Mouse (Mus musculus) kidney, postnatal 4 days (tissue): ENCODE measurements around the gene Cfap73.

ENCODE experiments used
- DNase-seq, 2 experiments: peaks; one replicate each; pipeline ENCODE4 v3.0.0; 2021; ENCODE audit warnings: mixed read lengths in 2 of 2

Gene Cfap73

DNA sequence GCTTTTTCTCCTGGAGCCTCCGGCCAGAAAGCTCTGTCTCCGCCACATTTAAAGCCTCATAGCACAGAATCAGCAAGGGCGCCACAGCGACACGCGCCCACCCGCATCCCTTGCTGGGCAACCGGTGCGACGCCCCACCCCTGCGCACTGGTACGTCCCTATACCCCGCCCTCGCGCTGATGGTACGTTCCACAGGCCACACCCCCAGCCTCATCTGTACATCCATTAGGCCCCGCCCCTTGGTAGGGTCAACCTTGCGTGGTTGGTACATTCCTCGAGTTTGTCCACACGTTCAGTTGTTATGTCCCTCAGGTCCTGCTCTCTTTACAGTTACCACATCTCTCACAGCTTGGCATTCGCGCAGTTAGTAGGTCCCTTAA lies 21.6 kb downstream of the Cfap73 start, which contains the start of the genes Rita1 and Ddx54:
TSS of gene Rita1 (minus strand) at position 148 of the 380 bp plus-strand sequence.
TSS of gene Ddx54 (plus strand) at position 298 of the 380 bp plus-strand sequence.
- peak; percentile 98 to 99 for DNase-seq

DNA sequence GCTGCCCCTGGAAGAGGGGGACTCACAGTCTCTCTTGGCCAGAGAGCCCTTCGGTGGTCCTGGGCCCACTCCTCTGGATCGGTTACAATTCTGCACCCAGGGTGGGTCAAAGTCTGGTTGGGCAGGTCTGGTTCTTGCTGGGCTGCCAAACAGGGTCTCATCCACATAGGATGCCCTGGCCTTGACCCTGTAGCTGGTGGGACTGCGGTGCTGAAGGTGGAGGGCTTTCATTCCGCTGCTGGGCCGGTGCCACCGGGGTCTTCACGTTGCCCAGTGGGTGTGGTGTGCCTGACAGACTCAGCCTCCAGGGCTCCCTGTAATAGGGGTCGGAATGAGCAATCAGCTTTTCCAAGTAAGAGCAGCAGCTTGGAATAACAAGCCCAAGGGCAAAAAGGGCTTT lies 22.6 kb downstream of the Cfap73 start:
- DNase-seq, result no peak

DNA sequence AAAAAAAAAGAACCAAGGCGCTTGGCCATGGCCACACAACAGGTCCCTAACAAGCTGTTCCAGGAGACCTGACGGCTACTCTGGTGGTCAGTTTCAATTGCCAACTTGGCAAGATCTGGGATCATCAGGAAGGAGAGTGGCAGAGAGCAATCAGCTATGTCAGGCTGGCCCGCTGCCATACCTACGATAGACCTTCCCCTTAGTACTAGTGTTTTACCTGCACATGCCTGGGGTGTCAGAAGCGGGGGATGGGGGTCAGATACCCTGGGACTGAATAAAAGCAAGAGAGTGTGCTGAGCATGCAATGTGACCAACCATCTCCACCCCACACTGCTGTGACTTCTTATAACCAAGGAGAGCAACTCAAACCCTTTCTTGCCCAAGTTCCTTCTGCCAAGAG lies 23.1 kb downstream of the Cfap73 start:
- DNase-seq, result peak in 1 of 2 experiments; percentile 42

DNA sequence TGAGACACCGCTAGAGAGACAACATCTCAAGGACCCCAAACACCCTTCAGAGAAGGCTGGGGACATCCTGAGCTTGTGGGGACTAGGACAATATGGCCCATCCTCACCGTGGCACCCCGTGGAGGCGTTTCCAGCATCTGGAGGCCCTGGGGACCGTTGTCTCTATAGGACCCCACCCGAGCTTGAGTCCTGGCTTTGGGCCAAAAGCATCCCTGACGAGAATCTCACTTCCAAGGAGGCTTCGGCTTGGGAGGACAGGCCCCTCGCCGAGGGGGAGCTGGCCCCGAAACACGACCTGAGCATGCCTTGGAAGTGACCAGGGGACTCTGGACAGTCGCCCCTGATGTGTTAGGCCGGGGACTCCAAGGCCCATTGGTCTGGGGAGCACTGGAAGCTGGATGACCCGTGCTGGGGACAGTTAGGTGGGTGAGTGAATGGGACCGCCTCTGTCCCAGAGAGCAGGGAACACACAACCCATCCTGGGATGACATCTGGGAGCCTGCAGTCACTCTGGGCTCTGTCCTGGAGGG lies 24.7 kb downstream of the Cfap73 start:
- DNase-seq, result no peak

DNA sequence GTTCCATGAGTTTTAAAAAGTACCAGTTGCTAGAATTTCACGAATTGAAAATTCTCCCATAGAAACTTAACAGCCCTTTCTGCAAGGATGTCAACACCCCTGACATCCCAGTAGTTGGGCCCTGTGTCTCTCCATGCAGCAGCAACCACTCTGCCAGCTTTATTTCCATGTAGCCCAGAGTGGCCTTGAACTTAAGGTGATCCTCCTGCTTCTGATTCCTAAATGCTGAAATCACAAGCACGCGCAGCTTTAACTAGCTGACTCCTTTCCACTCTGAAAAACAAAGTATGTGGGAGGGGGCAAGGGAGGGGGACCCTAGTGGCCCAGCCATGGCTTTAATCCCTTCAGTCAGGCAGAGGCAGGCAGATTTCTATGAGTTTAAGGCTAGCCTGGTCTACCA lies 26.7 kb downstream of the Cfap73 start:
- DNase-seq, result no peak

DNA sequence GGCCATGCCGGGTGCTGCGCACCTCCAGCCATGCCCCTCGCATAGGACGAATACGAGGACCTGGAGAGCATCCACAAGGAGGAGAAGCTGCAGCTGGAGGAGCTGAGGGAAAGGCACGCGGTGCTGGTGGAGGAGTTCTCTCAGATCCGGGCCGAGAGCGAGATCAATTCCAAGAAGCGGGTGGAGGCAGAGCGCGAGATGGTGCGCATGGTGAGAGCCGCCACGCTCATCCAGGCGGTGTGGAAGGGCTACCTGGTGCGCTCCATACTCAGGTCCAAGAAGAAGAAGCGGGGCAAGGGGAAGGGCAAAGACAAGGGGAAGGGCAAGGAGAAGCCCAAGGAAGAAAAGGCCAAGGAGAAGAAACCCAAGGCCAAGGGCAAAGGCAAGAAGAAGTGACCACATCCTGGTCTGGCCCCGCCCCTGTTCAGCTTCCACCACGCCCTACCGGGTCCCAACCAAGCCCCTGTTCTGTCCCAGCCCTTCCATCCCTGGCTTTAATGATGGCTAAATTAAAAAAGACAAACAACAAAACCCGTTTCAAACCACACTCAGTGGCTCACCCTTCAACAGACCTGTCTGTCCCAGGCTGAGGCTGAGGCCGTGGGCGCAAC lies 27.3 kb downstream of the Cfap73 start:
- DNase-seq, result no peak

DNA sequence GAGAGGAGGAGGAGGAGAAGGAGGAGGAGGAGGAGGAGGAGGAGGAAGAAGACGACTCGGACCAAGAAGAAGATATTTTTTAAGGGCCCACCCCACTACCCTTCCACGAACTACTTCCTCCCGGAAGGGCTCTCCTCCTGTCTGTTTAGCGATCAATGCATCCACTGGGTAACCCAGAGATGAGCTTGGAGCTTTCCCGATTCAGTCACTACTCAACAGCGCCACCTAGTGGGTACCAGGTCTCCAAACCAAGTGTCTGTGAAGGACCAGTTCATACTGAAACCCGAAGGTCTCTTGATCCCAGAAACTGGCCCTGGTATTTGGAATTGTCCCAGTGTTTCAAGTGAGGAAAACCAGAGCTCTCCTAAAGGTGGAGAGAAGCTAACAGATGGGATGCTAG lies 28.3 kb downstream of the Cfap73 start:
- peak; percentile 93 to 94 for DNase-seq

DNA sequence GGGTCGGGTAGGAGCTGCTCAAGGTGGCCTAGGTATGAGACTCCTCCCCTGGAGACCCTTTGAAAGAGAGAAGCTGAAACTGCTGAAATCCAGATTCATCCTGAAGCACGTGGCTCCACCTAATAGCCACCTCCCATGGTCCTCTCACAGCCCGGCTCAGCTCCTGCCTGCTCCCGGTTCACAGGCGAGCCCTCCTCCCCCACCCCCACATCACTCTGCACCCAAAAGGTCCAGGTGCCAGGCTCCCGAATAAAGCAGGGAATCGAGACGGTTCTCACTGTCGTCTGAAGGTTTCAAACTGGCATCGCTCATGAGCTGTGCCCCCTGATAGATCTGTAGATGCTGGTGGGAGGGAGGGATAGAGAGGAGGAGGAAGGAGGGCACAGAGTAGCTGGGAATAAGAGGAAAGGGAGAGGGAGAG lies 28.8 kb downstream of the Cfap73 start:
- DNase-seq, result peak in 1 of 2 experiments; percentile 48

DNA sequence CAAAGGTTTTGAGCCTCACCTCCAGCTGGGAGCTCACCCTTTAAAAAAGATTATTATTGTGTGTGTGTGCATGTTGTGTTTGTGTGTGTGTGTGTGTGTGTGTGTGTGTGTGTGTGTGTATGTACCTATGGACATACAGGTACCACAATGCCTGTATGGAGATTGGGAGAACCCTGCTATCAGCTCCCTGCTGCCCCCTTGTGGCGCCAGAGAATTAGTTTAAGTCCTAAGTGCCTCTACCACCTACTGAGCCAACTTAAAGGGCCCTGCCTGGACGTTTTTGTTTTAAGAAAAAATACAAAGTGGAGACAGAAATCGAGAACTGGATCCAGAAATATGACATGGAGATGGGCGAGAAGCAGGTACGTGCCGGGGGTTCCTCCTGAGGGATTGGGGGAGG lies 29.2 kb downstream of the Cfap73 start:
- DNase-seq, result peak; percentile 94

DNA sequence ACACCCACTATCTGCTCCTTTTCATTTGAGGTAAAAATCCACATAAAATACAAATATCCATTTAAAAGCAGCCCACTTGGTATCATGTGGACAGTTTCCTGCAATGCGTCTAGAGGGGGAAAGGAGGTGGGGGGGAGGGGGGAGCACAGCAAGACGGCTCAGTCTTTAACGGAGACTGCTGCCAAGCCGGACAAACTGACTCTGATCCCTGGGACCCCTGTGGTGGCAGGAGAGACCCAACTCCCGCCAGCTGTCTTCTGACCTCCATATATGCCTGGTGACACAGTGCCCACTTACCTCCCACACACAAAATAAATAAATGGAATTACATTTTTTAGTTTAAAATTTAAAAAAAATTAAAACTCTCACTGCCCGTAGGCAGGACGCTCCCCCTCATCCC lies 30.5 kb downstream of the Cfap73 start:
- DNase-seq, result no peak

DNA sequence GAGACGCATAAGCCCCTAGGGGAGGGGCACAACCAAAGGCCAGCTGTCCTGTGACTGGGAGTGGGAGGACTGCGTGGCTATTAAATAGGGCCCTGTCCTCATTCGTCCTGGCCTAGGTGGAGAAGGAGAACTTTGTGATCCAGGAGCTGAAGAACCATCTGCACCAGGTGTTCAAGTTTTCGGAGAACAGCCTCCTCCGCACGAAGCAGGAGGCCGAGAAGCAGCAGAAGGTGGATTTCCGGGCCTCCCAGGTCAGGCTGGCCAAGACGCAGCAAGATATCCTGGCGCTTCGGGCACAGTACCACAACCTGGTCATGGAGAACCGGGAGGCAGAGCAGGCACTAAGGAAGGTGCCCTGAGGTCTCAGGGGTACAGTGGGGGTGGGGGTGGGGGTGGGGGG lies 31.8 kb downstream of the Cfap73 start:
- no peak for DNase-seq

DNA sequence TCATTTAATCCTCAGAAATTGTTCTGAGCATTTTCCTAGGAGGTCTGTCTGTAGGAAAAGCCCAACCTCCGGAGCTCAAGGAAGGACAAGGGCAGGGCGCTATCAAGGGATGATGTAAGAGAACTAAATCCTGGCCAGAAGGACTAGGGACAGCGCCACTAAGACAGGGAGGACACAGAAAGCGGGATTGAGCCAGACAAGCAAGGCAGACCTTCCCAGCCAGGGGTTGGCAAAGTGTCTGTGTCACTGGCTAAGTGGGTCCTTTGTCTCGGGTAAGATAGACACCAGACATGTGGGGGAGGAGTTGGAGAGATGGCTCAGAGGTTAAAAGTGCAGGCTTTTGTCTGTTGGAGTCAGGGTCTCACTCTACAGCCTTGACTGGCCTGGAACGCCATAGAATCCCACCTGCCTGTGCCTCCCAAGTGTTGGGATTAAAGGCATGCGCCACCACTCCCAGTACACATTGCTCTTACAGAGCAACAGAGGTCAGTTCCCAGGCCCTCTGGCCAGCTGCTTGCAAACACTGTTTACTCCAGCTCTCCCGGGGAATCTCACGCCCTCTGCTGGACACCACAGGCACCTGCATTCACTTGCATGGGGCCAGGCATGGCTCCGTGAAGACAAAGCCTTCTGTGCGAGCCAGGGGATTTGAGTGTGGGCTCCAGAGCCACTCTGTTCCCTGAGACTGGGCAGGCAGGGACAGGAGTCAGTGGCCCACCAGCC lies 32.9 kb downstream of the Cfap73 start:
- peak; percentile 52 to 58 for DNase-seq

DNA sequence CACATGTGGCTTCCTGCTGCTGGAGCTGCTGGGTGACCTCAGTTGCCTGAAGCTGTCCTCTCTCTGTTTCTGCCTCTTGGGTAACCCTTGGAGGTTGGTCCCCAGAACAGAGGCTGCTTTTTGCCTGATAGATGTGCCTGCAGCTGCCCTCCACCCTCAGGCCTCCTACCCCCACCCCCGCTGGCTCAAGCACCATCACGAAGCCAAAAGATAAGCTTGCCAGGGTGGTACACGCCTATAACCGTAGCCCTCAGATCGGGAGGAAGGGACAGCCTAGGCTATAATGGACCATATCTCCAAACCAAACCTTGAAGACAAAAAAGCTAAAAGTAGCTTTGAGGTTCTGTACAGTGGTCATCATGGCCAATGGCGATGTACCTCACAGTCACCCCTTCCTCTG lies 34.4 kb downstream of the Cfap73 start:
- no peak for DNase-seq

DNA sequence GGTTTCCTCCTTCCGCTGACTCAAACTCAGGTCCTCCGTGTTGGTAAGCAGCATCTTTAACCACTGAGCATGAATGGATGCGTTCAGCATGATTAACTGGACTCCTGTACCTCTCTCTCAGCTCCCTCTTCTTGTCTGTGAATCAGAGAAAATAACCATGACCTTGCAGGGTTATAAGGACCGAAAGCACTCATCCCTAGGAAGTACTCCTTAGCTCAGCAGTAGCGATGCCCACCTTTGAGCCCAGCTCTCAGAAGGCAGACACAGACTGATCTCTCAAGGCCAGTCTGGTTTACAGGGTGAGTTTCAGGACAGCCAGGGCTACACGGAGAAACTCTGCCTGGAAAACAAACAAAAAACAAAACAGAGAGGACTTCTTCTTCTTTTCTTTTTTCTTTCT lies 39.5 kb downstream of the Cfap73 start:
- DNase-seq, result no peak

DNA sequence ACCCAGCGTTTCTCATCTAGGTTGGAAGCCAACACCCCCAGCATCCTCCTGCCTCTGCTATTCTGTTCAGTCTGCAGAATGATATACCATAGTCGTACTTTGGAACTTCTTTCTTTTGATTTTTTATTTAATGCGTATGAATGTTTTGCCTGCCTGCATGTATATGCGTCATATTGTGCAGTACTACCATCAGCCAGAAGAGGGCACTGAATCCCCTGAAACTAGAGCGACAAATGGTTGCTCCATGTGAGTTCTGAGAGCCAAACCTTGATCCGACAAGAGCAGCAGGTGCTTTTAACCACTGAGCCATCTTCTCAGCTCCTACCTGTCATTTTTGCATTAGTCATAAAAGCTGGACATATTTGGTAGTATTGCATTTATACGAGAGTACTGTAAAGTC lies 41.9 kb downstream of the Cfap73 start:
- peak in 1 of 2 experiments; percentile 45 for DNase-seq

DNA sequence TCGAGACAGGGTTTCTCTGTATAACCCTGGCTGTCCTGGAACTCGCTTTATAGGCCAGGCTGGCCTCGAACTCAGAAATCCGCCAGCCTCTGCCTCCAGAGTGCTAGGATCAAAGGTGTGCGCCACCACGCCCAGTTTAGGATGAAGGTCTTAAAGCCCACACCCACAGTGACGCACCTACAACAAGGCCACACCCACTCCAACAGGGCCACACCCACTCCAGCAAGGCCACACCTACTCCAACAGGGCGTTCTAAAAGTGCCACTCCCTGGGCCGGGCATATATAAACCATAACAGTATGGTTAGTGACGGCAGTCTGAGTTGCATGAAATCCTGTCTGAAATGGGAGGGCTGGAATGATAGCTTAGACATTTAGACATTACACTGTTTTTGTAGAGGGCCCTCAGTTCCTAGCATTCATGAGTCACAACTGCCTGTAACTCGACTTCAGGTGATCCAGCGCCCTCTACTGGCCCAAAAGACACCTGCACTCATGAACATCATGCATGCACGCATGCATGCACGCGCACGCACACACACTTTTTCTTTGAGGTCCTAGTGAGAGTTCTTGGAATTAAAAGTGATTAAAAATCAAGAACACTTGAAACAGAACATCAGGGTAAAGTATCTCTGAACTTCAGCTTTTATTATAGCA lies 43.6 kb downstream of the Cfap73 start:
- DNase-seq, result peak; percentile 61 to 72

DNA sequence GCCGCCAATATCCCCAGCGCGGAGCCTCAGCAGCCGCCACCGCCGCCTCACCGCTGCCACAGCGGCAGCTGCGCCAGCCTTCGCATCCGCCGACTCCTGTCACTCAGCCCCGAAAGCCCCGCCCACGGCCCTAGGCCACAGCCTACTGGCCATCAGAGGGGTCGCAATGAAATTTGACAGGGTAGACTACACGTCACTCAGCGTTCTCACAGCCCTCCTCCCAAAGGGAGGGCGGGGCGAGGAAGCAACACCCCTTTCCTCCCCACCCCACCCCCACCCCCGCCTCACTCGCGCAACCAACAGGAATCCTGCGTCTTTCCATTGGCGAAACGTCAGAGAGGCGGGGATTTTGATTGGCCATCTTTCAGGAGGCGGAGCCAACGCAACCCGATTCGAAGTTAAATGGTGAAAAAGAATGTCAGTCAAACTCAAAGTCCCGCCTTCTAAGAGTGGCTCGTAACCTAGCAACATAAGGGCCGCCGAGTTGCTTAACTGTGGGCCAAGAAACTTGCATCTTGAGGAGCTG lies 45.4 kb downstream of the Cfap73 start, which contains the start of the genes Tpcn1 and Iqcd:
TSS of gene Tpcn1 (minus strand) at position 105 of the 526 bp plus-strand sequence.
TSS of gene Iqcd (plus strand) at position 448 of the 526 bp plus-strand sequence.
- DNase-seq, result peak; percentile 100

DNA sequence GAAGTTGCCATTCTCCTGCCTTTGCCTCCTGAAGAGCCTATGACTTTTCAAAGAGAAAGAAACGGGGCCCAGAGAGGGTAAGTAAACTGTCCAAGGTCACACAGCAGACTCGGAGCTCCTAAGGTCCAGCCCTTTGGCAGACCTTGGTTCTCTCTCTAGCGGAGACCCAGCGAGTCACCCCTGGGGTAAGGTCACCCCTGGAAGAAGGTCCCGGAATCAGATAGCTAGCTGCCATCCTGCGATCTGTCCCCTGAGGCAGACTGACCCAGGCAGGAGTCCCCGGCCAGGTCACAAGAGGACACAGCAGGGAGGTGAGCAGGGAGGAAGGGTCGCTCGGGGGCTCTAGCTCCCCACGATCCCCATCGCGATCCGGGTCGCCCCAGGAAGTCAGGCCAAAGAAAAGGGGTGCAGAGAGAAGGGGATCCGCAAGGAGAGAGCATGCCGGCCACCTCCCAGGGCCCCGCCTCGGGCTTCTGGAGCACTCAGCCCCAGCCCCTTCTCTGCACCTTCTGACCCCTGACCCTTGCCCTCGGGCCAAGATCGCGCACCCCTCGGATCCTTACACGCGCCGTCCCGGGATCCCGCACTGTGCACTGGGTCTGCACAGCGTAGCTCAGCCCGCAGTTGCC lies 46.0 kb downstream of the Cfap73 start:
- no peak for DNase-seq

DNA sequence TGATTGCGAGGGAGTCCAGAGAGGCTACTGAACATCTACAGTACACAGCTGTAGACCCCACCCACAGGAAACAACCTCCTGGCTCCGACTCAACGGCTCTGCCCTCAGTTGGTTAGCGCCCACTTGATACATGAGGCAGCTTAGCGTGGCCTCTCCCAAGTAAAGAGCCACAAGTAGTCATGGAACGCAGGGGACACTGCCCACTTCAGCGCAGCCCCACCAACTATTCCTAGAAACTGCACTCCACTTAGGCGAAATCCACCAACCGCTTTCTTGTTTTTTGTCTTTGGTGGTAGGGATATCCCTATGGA lies 46.5 kb downstream of the Cfap73 start:
- DNase-seq, result peak in 1 of 2 experiments; percentile 63

DNA sequence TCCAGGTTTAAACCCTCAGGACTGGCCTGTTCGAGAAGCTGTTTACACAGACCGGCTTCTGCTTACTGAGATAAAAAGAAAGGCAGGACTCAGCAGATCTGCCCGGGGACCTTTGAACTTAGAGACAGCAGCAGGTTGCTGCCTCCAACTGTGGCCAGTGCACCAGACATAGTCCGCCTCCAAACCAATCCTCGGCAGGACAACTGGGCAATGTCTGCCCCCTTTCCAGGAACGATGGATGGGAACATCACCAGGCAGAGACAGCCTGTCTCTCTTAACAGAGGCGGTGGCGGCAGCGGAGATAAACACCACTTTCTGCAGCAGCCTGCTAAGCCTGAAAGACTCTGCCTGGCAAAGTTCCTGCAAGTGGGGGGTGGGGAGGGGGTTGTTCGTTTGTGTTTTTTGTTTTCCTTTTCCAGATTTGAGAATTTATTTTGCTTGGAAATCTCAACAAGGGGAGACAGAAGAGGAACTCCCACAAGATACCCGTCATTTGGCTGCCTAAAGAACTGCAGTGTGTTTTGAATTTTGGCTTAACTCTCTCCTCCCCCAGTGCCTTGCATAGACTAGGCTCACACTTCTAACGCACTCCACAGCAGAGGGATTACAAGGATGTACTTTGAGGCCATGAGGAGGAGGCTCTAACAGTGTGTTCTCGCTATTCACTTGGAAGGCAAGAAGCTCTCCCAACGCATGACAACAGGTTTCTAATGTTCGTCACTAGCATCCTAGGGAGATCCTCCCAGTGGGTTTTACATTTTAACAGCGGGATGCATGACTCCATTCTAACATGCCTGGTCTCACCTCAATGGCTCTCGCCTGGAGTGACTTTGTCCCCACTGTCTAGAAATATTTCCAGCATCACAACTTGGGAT lies 47.1 kb downstream of the Cfap73 start:
- DNase-seq, result peak; percentile 68 to 76

DNA sequence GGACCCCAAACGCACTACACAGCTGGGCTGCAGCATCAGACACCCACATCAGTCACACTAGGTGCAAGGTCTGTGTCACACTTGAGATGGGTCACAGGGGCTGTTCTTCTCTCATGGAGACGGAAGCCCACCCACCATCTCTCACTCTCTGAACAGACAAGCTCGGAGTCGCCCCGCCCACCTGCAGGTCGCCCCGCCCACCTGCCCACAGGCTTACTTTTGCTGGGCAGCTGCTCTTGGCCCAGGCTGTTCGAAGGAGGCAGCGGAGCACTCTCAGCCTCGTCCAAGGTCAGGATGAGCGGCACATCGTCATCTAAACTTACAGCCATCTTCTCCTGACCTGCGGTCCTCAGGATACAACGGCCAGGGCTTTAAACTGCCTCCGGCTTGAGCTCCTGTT lies 49.1 kb downstream of the Cfap73 start:
- peak; percentile 50 to 55 for DNase-seq

DNA sequence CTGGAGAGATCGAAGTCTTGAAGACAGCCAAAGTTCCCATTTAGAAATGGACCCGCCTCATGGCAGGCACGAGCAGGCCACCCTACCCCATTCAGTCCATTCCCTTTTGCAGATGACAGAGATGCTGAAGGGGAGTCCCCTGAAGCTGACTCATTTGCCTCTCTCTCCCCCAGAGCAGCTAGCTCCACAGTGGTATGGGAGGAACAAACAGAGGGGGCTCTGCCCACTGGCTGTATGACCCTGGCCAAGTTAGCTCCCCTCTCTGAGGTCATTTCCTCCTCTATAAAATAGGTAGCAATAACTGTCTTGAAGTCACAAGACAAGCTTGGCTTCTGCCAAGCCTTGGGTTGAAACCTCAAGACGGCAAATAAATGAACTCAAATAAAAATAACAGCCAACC lies 50.5 kb downstream of the Cfap73 start:
- no peak for DNase-seq
